Mouse (Mus musculus) neural tube, embryonic 13.5 days (tissue): ENCODE results near the gene Sugp2. TPM values are rescaled to one million over a fixed set of nuclear protein-coding genes. Genes with fewer than 3 reads are reported as not detected.
A peak's percentile ranks its signal among the peaks of the same experiment; 100 is the strongest.

Source experiments
- ATAC-seq: fragments of 200-750 bp; cut with Nextera tagmentation; 2 replicates; pipeline ENCODE4 v1.8.0; 2017; ENCODE audit warnings: low read depth, mild to moderate bottlenecking, moderate TSS enrichment, moderate library complexity
- H3K27ac ChIP-seq: fragments of 300-500 bp; sonication (generic); replicated peaks from 2 replicates; pipeline ENCODE4 v1.5.1; 2015; ENCODE audit warnings: moderate library complexity, mild to moderate bottlenecking, inconsistent platforms
- H3K27me3 ChIP-seq: fragments of 300-500 bp; sonication (generic); 2 replicates; pipeline ENCODE4 v1.6.1; 2015; ENCODE audit warnings: mild to moderate bottlenecking, inconsistent platforms
- H3K36me3 ChIP-seq: fragments of 300-500 bp; sonication (generic); 2 replicates; pipeline ENCODE4 v1.6.1; 2015; ENCODE audit warnings: mild to moderate bottlenecking, inconsistent platforms
- H3K4me1 ChIP-seq: fragments of 300-500 bp; sonication (generic); replicated peaks from 2 replicates; pipeline ENCODE4 v1.6.1; 2015; ENCODE audit warnings: inconsistent platforms
- H3K4me2 ChIP-seq: fragments of 300-500 bp; sonication (generic); 2 replicates; pipeline ENCODE4 v1.6.1; 2015; ENCODE audit warnings: inconsistent platforms, mild to moderate bottlenecking, moderate library complexity
- H3K4me3 ChIP-seq: fragments of 300-500 bp; sonication (generic); 2 replicates; pipeline ENCODE4 v1.5.1; 2015; ENCODE audit warnings: mild to moderate bottlenecking, inconsistent platforms
- H3K9ac ChIP-seq: fragments of 300-500 bp; sonication (generic); 2 replicates; pipeline ENCODE4 v1.6.1; 2015; ENCODE audit warnings: moderate library complexity, mild to moderate bottlenecking, inconsistent platforms
- H3K9me3 ChIP-seq: fragments of 300-500 bp; sonication (generic); 2 replicates; pipeline ENCODE4 v1.6.1; 2016; ENCODE audit warnings: inconsistent platforms
- WGBS: fragments of 180-500 bp; shearing (Covaris S2); methylation state at CpG from one replicate; pipeline ENCODE4 v1.1.7; 2015; 5-methylcytosine and 5-hydroxymethylcytosine counted together
- polyA plus RNA-seq: library from polyadenylated mRNA; unstranded; fragments of >200 nt; fragmentation: Nextera tagmentation; extraction: Ambion mirVana; gene quantifications from 2 replicates; pipeline ENCODE4 v1.2.1, GENCODE M21; 2015

The Sugp2 gene
- polyA plus RNA-seq, 1 experiment from 2014 or later: 64.8 TPM

GRCm38 (mm10) chr8:70267674-70268073 lies 33.6 kb downstream of the Sugp2 start:
- Histone ChIP-seq H3K4me1 (no peaks in the 10 kb centered on the region), H3K9ac (no peak overlapping the region), H3K4me2 (no peak overlapping the region), H3K9me3 (no peaks in the 10 kb centered on the region), H3K36me3 (peaks cover 41% of the 10 kb centered on the region), H3K27me3 (no peaks in the 10 kb centered on the region), H3K27ac (no peak overlapping the region), H3K4me3 (no peak overlapping the region)
- ATAC-seq: no peak
- 84% methylated on average over 3 of the region's 3 CpGs for WGBS

DNA sequence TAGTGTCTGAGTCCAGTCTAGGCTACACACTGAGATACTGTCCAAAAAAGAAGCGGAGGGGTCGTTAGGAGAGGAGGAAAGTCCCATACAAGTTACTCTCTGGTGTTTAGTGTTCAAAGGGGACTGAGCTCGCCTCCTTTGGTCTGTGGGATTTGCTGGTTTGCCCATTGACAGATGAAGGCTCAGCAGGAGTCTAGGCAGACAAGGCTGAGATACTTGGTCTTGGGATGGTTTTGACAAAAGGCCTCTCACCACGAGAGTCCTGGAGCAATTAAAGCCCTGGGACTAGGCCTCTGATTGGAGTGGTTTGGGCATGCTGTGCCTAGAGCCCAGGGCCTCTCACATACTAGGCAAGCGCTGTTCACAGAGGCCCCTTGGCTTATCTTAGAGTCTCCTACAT lies 34.3 kb downstream of the Sugp2 start:
- no peaks in the 10 kb centered on the region for H3K9me3 ChIP-seq
- no peak overlapping the region for H3K4me3 ChIP-seq
- H3K9ac ChIP-seq: no peak overlapping the region
- no peaks in the 10 kb centered on the region for H3K27me3 ChIP-seq
- H3K4me1 ChIP-seq: no peaks in the 10 kb centered on the region
- H3K4me2 ChIP-seq: no peak overlapping the region
- H3K36me3 ChIP-seq: peaks cover 34% of the 10 kb centered on the region
- no peak for ATAC-seq
- H3K27ac ChIP-seq: 0 out of 2 replicates have a peak overlapping the region, but pooled peaks have one; percentile 28
- 44% methylated on average over 5 of the region's 5 CpGs for WGBS

DNA sequence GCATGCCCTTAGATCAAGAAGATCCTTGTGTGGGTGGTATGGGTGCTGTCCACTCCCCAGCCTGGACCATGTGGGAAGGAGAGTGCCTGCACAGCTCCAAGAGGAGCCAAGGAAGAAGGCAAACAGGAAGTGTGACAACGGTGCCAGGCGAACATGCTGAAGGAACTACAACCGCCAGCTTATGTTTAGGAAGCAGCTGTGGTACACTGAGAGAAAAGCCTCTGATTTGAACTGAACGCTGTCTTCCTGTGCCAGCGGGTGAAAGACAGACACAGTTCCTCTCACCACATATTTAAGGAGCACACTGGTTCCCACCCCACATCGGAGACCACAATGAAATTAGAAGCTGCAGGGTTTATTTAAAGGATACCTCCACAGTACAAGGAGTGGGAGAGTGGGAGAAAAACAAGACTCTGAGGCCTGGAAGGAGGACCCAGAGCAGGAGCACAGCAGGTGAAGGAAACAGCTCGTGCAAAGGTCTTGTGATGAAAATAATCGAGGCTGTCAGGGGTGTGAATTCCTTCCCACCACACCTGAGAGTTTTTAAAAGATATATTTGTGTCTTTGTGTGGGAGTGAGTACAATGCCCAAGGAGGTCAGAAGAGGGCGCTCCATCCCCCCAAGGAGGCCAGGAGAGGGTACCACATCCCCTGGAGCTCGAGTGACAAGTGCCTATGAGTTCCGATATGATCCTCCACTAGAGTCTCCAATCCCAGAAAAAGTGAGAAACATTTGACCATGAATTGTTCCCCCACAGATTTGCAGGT lies 35.0 kb downstream of the Sugp2 start:
- Histone ChIP-seq H3K9me3 (no peaks in the 10 kb centered on the region), H3K36me3 (peaks cover 28% of the 10 kb centered on the region), H3K27me3 (no peaks in the 10 kb centered on the region), H3K27ac (0 out of 2 replicates have a peak overlapping the region, but pooled peaks have one; percentile 28), H3K4me3 (no peak overlapping the region), H3K9ac (no peak overlapping the region), H3K4me2 (no peak overlapping the region), H3K4me1 (no peaks in the 10 kb centered on the region)
- ATAC-seq: no peak
- WGBS: 60% methylated on average over 11 of the region's 11 CpGs

DNA sequence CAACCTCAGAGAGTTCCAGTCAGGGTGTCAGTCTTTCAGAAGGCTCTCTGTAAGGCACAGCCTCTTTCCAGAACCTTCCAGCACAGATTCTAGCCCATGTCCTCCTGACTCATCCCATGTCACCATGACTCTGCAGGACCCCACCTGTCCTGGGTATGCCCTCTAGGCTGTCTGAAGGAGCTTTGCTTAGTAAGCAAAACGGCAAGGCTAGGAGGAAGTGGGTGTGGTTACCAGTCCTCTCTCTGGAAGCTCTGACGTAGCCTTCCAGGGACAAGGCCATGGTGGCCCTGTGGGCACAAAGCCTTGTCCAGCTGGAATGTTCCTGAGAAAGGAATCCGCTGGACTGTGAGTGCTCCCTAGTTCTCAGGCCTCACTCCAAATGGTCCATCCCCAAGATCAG lies 38.9 kb downstream of the Sugp2 start:
- 0 out of 2 replicates have a peak, but pooled peaks have one; percentile 32 for ATAC-seq
- WGBS: 62% methylated on average over 3 of the region's 3 CpGs
- Histone ChIP-seq H3K4me2 (no peak overlapping the region), H3K27ac (no peak overlapping the region), H3K36me3 (no peaks in the 10 kb centered on the region; the same call in 1 of the 2 replicates), H3K4me1 (0 out of 2 replicates have a peak, but pooled peaks cover under 1% of the 10 kb centered on the region), H3K9ac (no peak overlapping the region), H3K27me3 (no peaks in the 10 kb centered on the region), H3K4me3 (no peak overlapping the region), H3K9me3 (no peaks in the 10 kb centered on the region)

GRCm38 (mm10) chr8:70274350-70274749 lies 40.3 kb downstream of the Sugp2 start:
- Histone ChIP-seq H3K36me3 (no peaks in the 10 kb centered on the region), H3K4me3 (no peak overlapping the region), H3K27me3 (no peaks in the 10 kb centered on the region), H3K9me3 (no peaks in the 10 kb centered on the region), H3K4me2 (no peak overlapping the region), H3K9ac (no peak overlapping the region), H3K27ac (no peak overlapping the region), H3K4me1 (0 out of 2 replicates have a peak, but pooled peaks cover 4% of the 10 kb centered on the region)
- no peak for ATAC-seq

DNA sequence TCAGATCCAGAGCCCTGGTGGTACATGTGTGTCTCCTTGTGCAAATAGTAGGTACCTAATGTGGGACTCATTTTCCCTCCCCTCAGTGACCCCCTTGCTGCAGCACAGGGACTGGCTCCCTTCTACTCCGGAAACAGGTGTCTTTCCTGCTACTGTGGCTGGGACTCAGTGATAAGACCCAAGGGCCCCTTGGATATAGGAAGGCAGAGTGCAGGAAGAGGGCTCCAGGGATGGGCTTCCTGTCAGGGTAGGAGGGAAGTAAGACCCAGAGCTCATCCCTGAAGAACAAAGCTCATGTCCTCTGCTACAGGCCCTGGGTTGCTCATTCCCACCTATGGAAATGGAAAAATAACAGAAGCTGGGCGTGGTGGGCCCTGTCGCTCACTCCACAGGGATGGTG lies 42.5 kb downstream of the Sugp2 start:
- Histone ChIP-seq H3K4me2 (no peak overlapping the region), H3K4me1 (0 out of 2 replicates have a peak, but pooled peaks cover 4% of the 10 kb centered on the region), H3K27me3 (no peaks in the 10 kb centered on the region), H3K9me3 (no peaks in the 10 kb centered on the region), H3K36me3 (no peaks in the 10 kb centered on the region), H3K27ac (no peak overlapping the region), H3K4me3 (no peak overlapping the region), H3K9ac (no peak overlapping the region)
- WGBS: 90% methylated on average over 3 of the region's 3 CpGs
- ATAC-seq: no peak

GRCm38 (mm10) chr8:70278175-70278574 lies 44.1 kb downstream of the Sugp2 start:
- Histone ChIP-seq H3K9ac (0 out of 2 replicates have a peak overlapping the region, but pooled peaks have one; percentile 12), H3K36me3 (no peaks in the 10 kb centered on the region), H3K27ac (no peak overlapping the region), H3K27me3 (no peaks in the 10 kb centered on the region), H3K9me3 (no peaks in the 10 kb centered on the region), H3K4me2 (no peak overlapping the region), H3K4me3 (no peak overlapping the region), H3K4me1 (peaks cover 11% of the 10 kb centered on the region; the same call in 1 of the 2 replicates)
- 55% methylated on average over 15 of the region's 15 CpGs for whole genome bisulfite sequencing
- no peak for ATAC-seq

- WGBS: 69% methylated on average over 8 of the region's 8 CpGs
Measured at GRCm38 (mm10) chr8:70279266-70279665, 45.2 kb downstream of the Sugp2 start.

GRCm38 (mm10) chr8:70281001-70281400 lies 47.0 kb downstream of the Sugp2 start:
- H3K36me3 ChIP-seq: peaks cover 13% of the 10 kb centered on the region
- ATAC-seq: no peak
- H3K4me1 ChIP-seq: peaks cover 27% of the 10 kb centered on the region
- 46% methylated on average over 3 of the region's 3 CpGs for WGBS
- H3K27ac ChIP-seq: peak overlapping the region; percentile 24
- H3K9me3 ChIP-seq: no peaks in the 10 kb centered on the region
- H3K27me3 ChIP-seq: no peaks in the 10 kb centered on the region
- H3K9ac ChIP-seq: no peak overlapping the region
- H3K4me2 ChIP-seq: no peak overlapping the region
- no peak overlapping the region for H3K4me3 ChIP-seq

More at GRCm38 (mm10) chr8:70279266-70279665, 45.2 kb downstream of the Sugp2 start:
- Histone ChIP-seq H3K4me3 (no peak overlapping the region), H3K4me2 (no peak overlapping the region), H3K36me3 (no peaks in the 10 kb centered on the region), H3K27ac (no peak overlapping the region), H3K9ac (0 out of 2 replicates have a peak overlapping the region, but pooled peaks have one; percentile 17), H3K4me1 (peaks cover 19% of the 10 kb centered on the region), H3K9me3 (no peaks in the 10 kb centered on the region), H3K27me3 (no peaks in the 10 kb centered on the region)
- no peak for ATAC-seq

GRCm38 (mm10) chr8:70282603-70283135 lies 48.6 kb downstream of the Sugp2 start, which contains the start of gene Homer3:
Gene Homer3, plus strand, starts transcription at chr8:70282827.
- Histone ChIP-seq H3K27me3 (no peaks in the 10 kb centered on the region), H3K27ac (peak within 1 kb of the TSS; percentile 50), H3K36me3 (peaks cover 29% of the 10 kb centered on the region), H3K4me1 (peaks cover 27% of the 10 kb centered on the region), H3K9me3 (no peaks in the 10 kb centered on the region), H3K4me3 (peak within 1 kb of the TSS; percentile 76), H3K4me2 (peak within 1 kb of the TSS; percentile 89), H3K9ac (peak within 1 kb of the TSS; percentile 88)
- WGBS: 2% methylated on average over 35 of the region's 36 CpGs
- peak; percentile 88 for ATAC-seq

- Histone ChIP-seq H3K27me3 (no peaks in the 10 kb centered on the region), H3K4me3 (peak overlapping the region; percentile 76), H3K27ac (peak overlapping the region; percentile 50; the same call in 1 of the 2 replicates), H3K36me3 (peaks cover 37% of the 10 kb centered on the region), H3K9ac (peak overlapping the region; percentile 88), H3K4me2 (peak overlapping the region; percentile 89), H3K4me1 (peaks cover 23% of the 10 kb centered on the region), H3K9me3 (no peaks in the 10 kb centered on the region)
- peak; percentile 74 for ATAC-seq
- WGBS: under 1% methylated on average over 55 of the region's 55 CpGs
Measured at GRCm38 (mm10) chr8:70283136-70284077, 49.4 kb downstream of the Sugp2 start.
